Mouse (Mus musculus) stomach, postnatal 0 days (tissue): ENCODE measurements around the gene Lix1l. TPM values are rescaled to one million over a fixed set of nuclear protein-coding genes. Genes with fewer than 3 reads are reported as not detected.
A peak's percentile ranks its signal among the peaks of the same experiment; 100 is the strongest.

Experiments
- ATAC-seq: fragments of 200-750 bp; cut with Nextera tagmentation; 2 replicates; pipeline ENCODE4 v1.8.0; 2017; ENCODE audit not compliant: low FRiP score, low TSS enrichment
- DNase-seq: peaks from one replicate; pipeline ENCODE4 v3.0.0-alpha.2; 2016; ENCODE audit warnings: low spot score
- H3K27ac ChIP-seq: fragments of 300-500 bp; sonication (generic); replicated peaks from 2 replicates; pipeline ENCODE4 v1.5.1; 2014; ENCODE audit warnings: mild to moderate bottlenecking, control low read depth
- H3K27me3 ChIP-seq: fragments of 300-500 bp; sonication (generic); 2 replicates; pipeline ENCODE4 v1.6.1; 2014; ENCODE audit warnings: low read length; ENCODE audit not compliant: control insufficient read depth, insufficient read depth
- H3K36me3 ChIP-seq: fragments of 300-500 bp; sonication (generic); 2 replicates; pipeline ENCODE4 v1.6.1; 2014; ENCODE audit warnings: low read length, mixed read lengths; ENCODE audit not compliant: control insufficient read depth, insufficient read depth
- H3K4me1 ChIP-seq: fragments of 300-500 bp; sonication (generic); replicated peaks from 2 replicates; pipeline ENCODE4 v1.6.1; 2014; ENCODE audit warnings: antibody characterized with exemption; ENCODE audit not compliant: control insufficient read depth, insufficient read depth
- H3K4me2 ChIP-seq: fragments of 300-500 bp; sonication (generic); replicated peaks from 2 replicates; pipeline ENCODE4 v1.6.1; 2014; ENCODE audit warnings: low read depth, mild to moderate bottlenecking, control low read depth, moderate library complexity
- H3K4me3 ChIP-seq: fragments of 300-500 bp; sonication (generic); 2 replicates; pipeline ENCODE4 v1.5.1; 2014; ENCODE audit warnings: low read depth, low read length, control low read depth
- H3K9ac ChIP-seq: fragments of 300-500 bp; sonication (generic); 2 replicates; pipeline ENCODE4 v1.6.1; 2014; ENCODE audit warnings: mild to moderate bottlenecking, low read length, control low read depth, mixed read lengths
- H3K9me3 ChIP-seq: fragments of 300-500 bp; sonication (generic); 2 replicates; pipeline ENCODE4 v1.6.1; 2016; ENCODE audit warnings: low read length; ENCODE audit not compliant: control insufficient read depth
- CTCF ChIP-seq: IDR thresholded peaks from 2 replicates; pipeline ENCODE4 v1.5.1; 2016; ENCODE audit warnings: antibody characterized with exemption, low read depth, mild to moderate bottlenecking, moderate library complexity
- EP300 ChIP-seq: optimal IDR thresholded peaks from 2 replicates; pipeline ENCODE3; 2016; ENCODE audit warnings: antibody characterized with exemption
- WGBS: fragments of 180-500 bp; shearing (Covaris S2); extraction: QIAGEN DNeasy Blood & Tissue Kit; methylation state at CpG from one replicate; pipeline ENCODE4 v1.1.7; 2014; 5-methylcytosine and 5-hydroxymethylcytosine counted together
- polyA plus RNA-seq: library from polyadenylated mRNA; unstranded; fragments of >200 nt; fragmentation: Nextera tagmentation; extraction: Ambion mirVana; gene quantifications from 2 replicates; pipeline ENCODE4 v1.2.1, GENCODE M21; 2015

The Lix1l gene
- polyA plus RNA-seq, 1 experiment from 2014 or later: 3.8 TPM

- peak overlapping the region; percentile 88; the same call in 1 of the 2 replicates for H3K9ac ChIP-seq
- peak overlapping the region; percentile 78 for H3K4me2 ChIP-seq
- WGBS: 54% methylated on average over 15 of the region's 15 CpGs
Measured at GRCm38 (mm10) chr3:96555999-96556614, 44.8 kb upstream of the Lix1l start.

DNA sequence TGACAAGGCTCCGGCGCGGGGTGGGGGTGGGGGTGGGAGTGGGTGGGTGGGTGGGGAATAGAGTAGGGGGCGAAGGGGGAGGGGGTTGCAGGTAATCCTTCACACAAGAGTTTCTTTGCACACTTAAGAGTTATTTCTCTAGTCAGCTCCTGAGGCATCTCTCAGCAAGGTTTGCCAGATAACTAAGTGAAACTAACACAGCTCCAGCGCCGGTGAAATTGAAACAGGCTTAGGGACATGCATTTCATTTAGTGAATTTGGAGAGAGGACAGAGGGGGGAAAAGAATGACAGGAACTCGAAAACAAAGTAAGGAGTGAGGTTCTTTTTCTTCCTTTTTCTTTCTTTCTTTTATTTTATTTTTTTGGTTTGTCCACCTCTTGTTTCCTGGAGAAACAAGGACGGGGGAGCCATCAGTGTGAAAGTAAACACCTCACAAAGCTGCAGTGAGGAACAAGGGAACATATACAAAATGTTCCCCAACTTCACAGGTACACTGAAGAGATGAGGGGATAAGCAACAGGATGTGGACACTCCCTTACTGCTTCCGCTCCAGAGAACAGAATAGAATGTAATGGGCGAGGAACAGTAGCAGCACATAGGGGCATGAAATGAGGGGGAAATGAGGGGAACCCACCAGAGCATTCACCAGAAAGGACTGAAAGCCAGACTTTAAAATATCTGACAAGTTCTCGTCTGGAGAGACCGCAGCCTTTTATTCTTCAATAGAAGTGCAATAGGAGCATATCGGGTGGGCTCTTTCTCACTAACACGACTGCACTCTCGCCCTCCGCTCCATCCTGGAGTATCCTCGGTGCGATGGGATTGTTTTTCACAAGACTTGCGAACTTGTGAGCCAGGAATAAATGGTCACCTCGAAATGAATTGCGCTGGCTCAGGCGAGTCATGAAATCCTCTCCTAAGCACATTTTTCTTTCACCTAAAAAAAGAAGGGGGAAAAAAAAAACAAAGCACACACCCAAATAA, 44.0 kb upstream of the Lix1l start:
- Histone ChIP-seq H3K27me3 (no peaks in the 10 kb centered on the region), H3K27ac (peak overlapping the region; percentile 99), H3K36me3 (peaks cover 23% of the 10 kb centered on the region), H3K9ac (peak overlapping the region; percentile 88), H3K4me3 (peak overlapping the region; percentile 93), H3K4me1 (peaks cover 7% of the 10 kb centered on the region; the same call in 1 of the 2 replicates), H3K4me2 (peak overlapping the region; percentile 78), H3K9me3 (no peaks in the 10 kb centered on the region)
- 2% methylated on average over 22 of the region's 22 CpGs for WGBS
- ATAC-seq (peak; percentile 27), DNase-seq (peak; percentile 19)
- TF ChIP-seq EP300: no peak
- no peak for TF ChIP-seq CTCF

More at GRCm38 (mm10) chr3:96555999-96556614, 44.8 kb upstream of the Lix1l start:
- no peaks in the 10 kb centered on the region for H3K27me3 ChIP-seq
- peak overlapping the region; percentile 93 for H3K4me3 ChIP-seq
- ATAC-seq (no peak), DNase-seq (peak; percentile 42)
- peaks cover 19% of the 10 kb centered on the region for H3K36me3 ChIP-seq
- H3K4me1 ChIP-seq: peaks cover 7% of the 10 kb centered on the region; the same call in 1 of the 2 replicates
- H3K9me3 ChIP-seq: no peaks in the 10 kb centered on the region
- TF ChIP-seq EP300: no peak
- TF ChIP-seq CTCF: no peak
- H3K27ac ChIP-seq: peak overlapping the region; percentile 99

GRCm38 (mm10) chr3:96557694-96558093, 43.3 kb upstream of the Lix1l start, which contains the start of gene Txnip:
Txnip (plus strand) TSS chr3:96557957.
- no peaks in the 10 kb centered on the region for H3K27me3 ChIP-seq
- peak; percentile 65 for TF ChIP-seq CTCF
- peak; percentile 96 for TF ChIP-seq EP300
- peak within 1 kb of the TSS; percentile 78 for H3K4me2 ChIP-seq
- peaks cover 23% of the 10 kb centered on the region for H3K36me3 ChIP-seq
- ATAC-seq: peak; percentile 93
- H3K9me3 ChIP-seq: no peaks in the 10 kb centered on the region
- peak within 1 kb of the TSS; percentile 99 for H3K27ac ChIP-seq
- peak; percentile 100 for DNase-seq
- H3K9ac ChIP-seq: peak within 1 kb of the TSS; percentile 100
- peak within 1 kb of the TSS; percentile 93 for H3K4me3 ChIP-seq
- H3K4me1 ChIP-seq: peaks cover 7% of the 10 kb centered on the region; the same call in 1 of the 2 replicates
- under 1% methylated on average over 23 of the region's 26 CpGs for WGBS

- H3K4me2 ChIP-seq: peak overlapping the region; percentile 78
- peaks cover 7% of the 10 kb centered on the region; the same call in 1 of the 2 replicates for H3K4me1 ChIP-seq
- DNase-seq: peak; percentile 61
- H3K27ac ChIP-seq: peak overlapping the region; percentile 99
- peak overlapping the region; percentile 93 for H3K4me3 ChIP-seq
- ATAC-seq: no peak
- TF ChIP-seq CTCF: no peak
- under 1% methylated on average over 17 of the region's 17 CpGs for WGBS
- peak overlapping the region; percentile 100 for H3K9ac ChIP-seq
- H3K9me3 ChIP-seq: no peaks in the 10 kb centered on the region
- no peaks in the 10 kb centered on the region for H3K27me3 ChIP-seq
- H3K36me3 ChIP-seq: peaks cover 23% of the 10 kb centered on the region
Measured at GRCm38 (mm10) chr3:96558159-96558558, 42.8 kb upstream of the Lix1l start.

DNA sequence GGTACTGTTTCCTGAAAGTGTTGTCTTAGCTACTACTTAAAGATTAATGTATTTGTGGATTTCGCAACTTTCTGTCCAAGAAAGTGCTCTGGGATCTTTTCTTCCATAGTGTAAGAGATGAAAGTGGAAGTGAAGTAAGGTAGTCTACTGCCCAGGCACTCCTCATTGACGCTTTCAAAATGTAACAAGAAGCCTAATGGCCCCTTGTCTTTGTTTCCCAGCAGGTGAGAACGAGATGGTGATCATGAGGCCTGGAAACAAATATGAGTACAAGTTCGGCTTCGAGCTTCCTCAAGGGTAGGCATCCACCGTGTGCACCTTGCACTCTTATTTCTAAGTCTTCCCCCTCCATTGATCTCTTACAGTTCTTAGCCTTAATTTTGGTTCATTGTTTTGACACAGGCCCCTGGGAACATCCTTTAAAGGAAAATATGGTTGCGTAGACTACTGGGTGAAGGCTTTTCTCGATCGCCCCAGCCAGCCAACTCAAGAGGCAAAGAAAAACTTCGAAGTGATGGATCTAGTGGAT, 42.2 kb upstream of the Lix1l start:
- Histone ChIP-seq H3K9ac (peak overlapping the region; percentile 100), H3K27ac (peak overlapping the region; percentile 99), H3K4me2 (peak overlapping the region; percentile 78), H3K4me1 (peaks cover 7% of the 10 kb centered on the region; the same call in 1 of the 2 replicates), H3K4me3 (peak overlapping the region; percentile 93), H3K9me3 (no peaks in the 10 kb centered on the region), H3K36me3 (peaks cover 23% of the 10 kb centered on the region), H3K27me3 (no peaks in the 10 kb centered on the region)
- DNase-seq: peak; percentile 24
- TF ChIP-seq CTCF (no peak), EP300 (no peak)
- no peak for ATAC-seq
- 8% methylated on average over 10 of the region's 10 CpGs for WGBS
